Mouse (Mus musculus) midbrain, postnatal 0 days (tissue): Measurements from ENCODE around the gene Xpot. TPM values are rescaled to one million over a fixed set of nuclear protein-coding genes. Genes with fewer than 3 reads are reported as not detected.

Source experiments
- ATAC-seq: fragments of 200-750 bp; cut with Nextera tagmentation; 2 replicates; pipeline ENCODE4 v1.8.0; 2017; ENCODE audit warnings: moderate number of reproducible peaks, mild to moderate bottlenecking, moderate TSS enrichment, moderate library complexity; ENCODE audit not compliant: low FRiP score
- DNase-seq: peaks from one replicate; pipeline ENCODE4 v3.0.0-alpha.2; 2015; ENCODE audit warnings: low spot score
- H3K27ac ChIP-seq: fragments of 300-500 bp; sonication (generic); 2 replicates; pipeline ENCODE4 v1.5.1; 2014; ENCODE audit warnings: low read depth, mild to moderate bottlenecking, low read length, mixed read lengths
- H3K27me3 ChIP-seq: fragments of 300-500 bp; sonication (generic); 2 replicates; pipeline ENCODE4 v1.6.1; 2014; ENCODE audit warnings: low read length, control low read depth, mixed read lengths; ENCODE audit not compliant: insufficient read depth
- H3K36me3 ChIP-seq: fragments of 300-500 bp; sonication (generic); 2 replicates; pipeline ENCODE4 v1.6.1; 2014; ENCODE audit warnings: low read length, control low read depth, mixed read lengths; ENCODE audit not compliant: insufficient read depth
- H3K4me1 ChIP-seq: fragments of 300-500 bp; sonication (generic); 2 replicates; pipeline ENCODE4 v1.6.1; 2014; ENCODE audit warnings: mild to moderate bottlenecking, control low read depth, antibody characterized with exemption, low read length, mixed read lengths; ENCODE audit not compliant: insufficient read depth
- H3K4me2 ChIP-seq: fragments of 300-500 bp; sonication (generic); 2 replicates; pipeline ENCODE4 v1.6.1; 2014; ENCODE audit warnings: low read depth, mild to moderate bottlenecking, low read length, mixed read lengths; ENCODE audit not compliant: poor library complexity, severe bottlenecking
- H3K4me3 ChIP-seq: fragments of 300-500 bp; sonication (generic); 2 replicates; pipeline ENCODE4 v1.5.1; 2014; ENCODE audit warnings: low read depth, mild to moderate bottlenecking, low read length, moderate library complexity
- H3K9ac ChIP-seq: fragments of 300-500 bp; sonication (generic); replicated peaks from 2 replicates; pipeline ENCODE4 v1.6.1; 2014; ENCODE audit warnings: mild to moderate bottlenecking, low read length, moderate library complexity, mixed read lengths; ENCODE audit not compliant: poor library complexity, severe bottlenecking
- H3K9me3 ChIP-seq: fragments of 300-500 bp; sonication (generic); 2 replicates; pipeline ENCODE4 v1.6.1; 2016; ENCODE audit warnings: low read length, control low read depth
- CTCF ChIP-seq: IDR thresholded peaks from 2 replicates; pipeline ENCODE4 v1.5.1; 2016; ENCODE audit warnings: antibody characterized with exemption, mild to moderate bottlenecking
- WGBS: fragments of 180-500 bp; shearing (Covaris S2); extraction: QIAGEN DNeasy Blood & Tissue Kit; methylation state at CpG from one replicate; pipeline ENCODE4 v1.1.7; 2014; 5-methylcytosine and 5-hydroxymethylcytosine counted together
- polyA plus RNA-seq: library from polyadenylated mRNA; unstranded; fragments of >200 nt; fragmentation: Nextera tagmentation; extraction: Ambion mirVana; gene quantifications from 2 replicates; pipeline ENCODE4 v1.2.1, GENCODE M21; 2015
- total RNA-seq: library from RNA; depleted of rRNA; stranded (reverse); fragments of >200 nt; gene quantifications from 2 replicates; pipeline ENCODE4 v1.2.3, GENCODE M21; 2014

The Xpot gene
- total and polyA plus RNA-seq, 2 experiments from 2014 or later = 26.6 to 111 TPM

- H3K4me1 ChIP-seq = no peaks in the 10 kb centered on the region
- H3K9me3 ChIP-seq = no peaks in the 10 kb centered on the region
- 90% methylated on average over 13 of the region's 13 CpGs for WGBS
- no peak overlapping the region for H3K4me3 ChIP-seq
- no peak overlapping the region for H3K9ac ChIP-seq
- ATAC-seq = no peak
- H3K27ac ChIP-seq = no peak overlapping the region
- no peaks in the 10 kb centered on the region for H3K27me3 ChIP-seq
- H3K36me3 ChIP-seq = peaks cover 57% of the 10 kb centered on the region
- TF ChIP-seq CTCF = no peak
- DNase-seq = no peak
- no peak overlapping the region for H3K4me2 ChIP-seq
Measured at GRCm38 (mm10) chr10:121613570-121613969, 12.6 kb downstream of the Xpot start.

- Histone ChIP-seq H3K4me2 (no peak overlapping the region), H3K4me1 (no peaks in the 10 kb centered on the region), H3K36me3 (peaks cover 58% of the 10 kb centered on the region), H3K4me3 (no peak overlapping the region), H3K27me3 (no peaks in the 10 kb centered on the region), H3K9me3 (no peaks in the 10 kb centered on the region), H3K9ac (no peak overlapping the region), H3K27ac (no peak overlapping the region)
- no peak for DNase-seq
- WGBS = 91% methylated on average over 6 of the region's 6 CpGs
- no peak for TF ChIP-seq CTCF
- no peak for ATAC-seq
Measured at GRCm38 (mm10) chr10:121612448-121612847, 13.7 kb downstream of the Xpot start.

GRCm38 (mm10) chr10:121611587-121611986 lies 14.5 kb downstream of the Xpot start:
- Histone ChIP-seq H3K9me3 (no peaks in the 10 kb centered on the region), H3K9ac (no peak overlapping the region), H3K4me2 (no peak overlapping the region), H3K4me1 (no peaks in the 10 kb centered on the region), H3K27me3 (no peaks in the 10 kb centered on the region), H3K27ac (no peak overlapping the region), H3K4me3 (no peak overlapping the region), H3K36me3 (peaks cover 61% of the 10 kb centered on the region)
- TF ChIP-seq CTCF = no peak
- no peak for DNase-seq
- ATAC-seq = no peak
- 82% methylated on average over 9 of the region's 10 CpGs for WGBS

GRCm38 (mm10) chr10:121608177-121608576 lies 18.0 kb downstream of the Xpot start:
- Histone ChIP-seq H3K4me2 (no peak overlapping the region), H3K4me3 (no peak overlapping the region), H3K4me1 (no peaks in the 10 kb centered on the region), H3K9ac (no peak overlapping the region), H3K9me3 (no peaks in the 10 kb centered on the region), H3K27ac (no peak overlapping the region), H3K36me3 (peaks cover 70% of the 10 kb centered on the region), H3K27me3 (no peaks in the 10 kb centered on the region)
- DNase-seq (no peak), ATAC-seq (no peak)
- TF ChIP-seq CTCF = no peak
- WGBS = 91% methylated on average over 10 of the region's 10 CpGs

DNA sequence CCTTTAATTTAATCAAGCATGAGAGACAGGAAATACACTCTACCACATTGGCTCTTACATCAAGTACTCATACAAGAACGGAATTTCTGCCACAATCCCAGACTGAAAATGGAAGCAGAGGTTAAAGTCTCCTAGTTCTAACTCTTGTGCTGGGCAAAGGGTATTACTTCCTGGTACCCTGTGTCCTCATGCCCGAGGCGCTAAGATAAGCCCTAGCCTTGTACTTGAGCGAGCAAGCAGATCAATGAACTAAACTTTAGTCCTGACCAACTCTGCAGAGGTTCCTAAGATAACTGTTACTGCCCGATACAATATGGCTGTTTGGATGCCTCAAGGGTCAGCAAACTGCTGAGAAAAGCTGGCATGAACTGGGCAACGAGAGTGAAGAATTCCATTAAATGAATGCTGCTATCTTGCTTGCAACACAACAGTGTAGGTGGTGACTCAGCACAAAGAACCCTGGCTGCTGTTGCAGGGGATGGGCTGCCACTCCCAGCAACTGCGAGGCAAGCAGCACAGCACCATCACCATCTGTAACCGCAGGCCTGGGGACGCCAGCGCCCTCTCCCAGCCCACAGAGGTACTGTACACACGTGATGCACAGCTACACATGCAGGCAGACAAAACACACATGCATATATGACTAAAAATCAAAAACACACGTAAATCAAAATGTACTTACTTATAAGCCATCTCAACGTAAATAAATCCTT lies 21.3 kb downstream of the Xpot start:
- 95% methylated on average over 13 of the region's 13 CpGs for WGBS
- no peak for ATAC-seq

GRCm38 (mm10) chr10:121603556-121603955 lies 22.6 kb downstream of the Xpot start:
- WGBS = 91% methylated on average over 4 of the region's 4 CpGs

More for the DNA sequence above, 21.3 kb downstream of the Xpot start:
- peaks cover 80% of the 10 kb centered on the region for H3K36me3 ChIP-seq
- DNase-seq = no peak
- H3K9ac ChIP-seq = no peak overlapping the region
- TF ChIP-seq CTCF = no peak
- no peak overlapping the region for H3K4me2 ChIP-seq
- no peak overlapping the region for H3K4me3 ChIP-seq
- no peaks in the 10 kb centered on the region for H3K9me3 ChIP-seq
- no peaks in the 10 kb centered on the region for H3K4me1 ChIP-seq
- H3K27me3 ChIP-seq = no peaks in the 10 kb centered on the region
- no peak overlapping the region for H3K27ac ChIP-seq

More at GRCm38 (mm10) chr10:121603556-121603955, 22.6 kb downstream of the Xpot start:
- Histone ChIP-seq H3K4me2 (no peak overlapping the region), H3K27ac (no peak overlapping the region), H3K9ac (no peak overlapping the region), H3K4me1 (no peaks in the 10 kb centered on the region), H3K9me3 (no peaks in the 10 kb centered on the region), H3K36me3 (peaks cover 85% of the 10 kb centered on the region), H3K27me3 (no peaks in the 10 kb centered on the region), H3K4me3 (no peak overlapping the region)
- TF ChIP-seq CTCF = no peak
- DNase-seq (no peak), ATAC-seq (no peak)
